Mouse (Mus musculus): ENCODE data around the gene Adh6a. TPM values are rescaled to one million over a fixed set of nuclear protein-coding genes. Genes with fewer than 3 reads are reported as not detected.
A peak's percentile ranks its signal among the peaks of the same experiment; 100 is the strongest.

Adh6a gene
- polyA plus RNA-seq (2012; rRNA removed) = 8.5 and 52.6 TPM in 2 replicates

- 33% methylated on average over 5 of the region's 5 CpGs for WGBS
- DNase-seq (ENCODE audit: low read depth, low spot score) = no peak
Measured at GRCm38 (mm10) chr3:138312965-138313364, at the start of gene Adh6a. TSS of gene Adh6a (plus strand) at chr3:138313286.

- DNase-seq (ENCODE audit: low read depth, low spot score) = no peak
- WGBS = 84% methylated on average over 3 of the region's 3 CpGs
Measured at GRCm38 (mm10) chr3:138264648-138265047, 48.4 kb upstream of the Adh6a start.

GRCm38 (mm10) chr3:138270507-138270906, 42.6 kb upstream of the Adh6a start:
- DNase-seq (ENCODE audit: low read depth, low spot score) = no peak
- 54% methylated on average over 1 of the region's 1 CpGs for WGBS

GRCm38 (mm10) chr3:138271297-138271696, 41.8 kb upstream of the Adh6a start:
- peak; percentile 64 for DNase-seq (ENCODE audit: low read depth, low spot score)
- WGBS = 28% methylated on average over 2 of the region's 2 CpGs

GRCm38 (mm10) chr3:138273080-138273479, 40.0 kb upstream of the Adh6a start:
- 90% methylated on average over 7 of the region's 7 CpGs for WGBS
- no peak for DNase-seq (ENCODE audit: low read depth, low spot score)

- no peak for DNase-seq (ENCODE audit: low read depth, low spot score)
- WGBS = 49% methylated on average over 3 of the region's 3 CpGs
Measured at GRCm38 (mm10) chr3:138275100-138275499, 38.0 kb upstream of the Adh6a start.

GRCm38 (mm10) chr3:138282556-138282955, 30.5 kb upstream of the Adh6a start:
- DNase-seq (ENCODE audit: low read depth, low spot score) = no peak

GRCm38 (mm10) chr3:138283831-138284230, 29.3 kb upstream of the Adh6a start:
- DNase-seq (ENCODE audit: low read depth, low spot score) = no peak
- 70% methylated on average over 1 of the region's 1 CpGs for WGBS

More at GRCm38 (mm10) chr3:138282556-138282955, 30.5 kb upstream of the Adh6a start:
- 94% methylated on average over 9 of the region's 9 CpGs for WGBS

GRCm38 (mm10) chr3:138285986-138286385, 27.1 kb upstream of the Adh6a start:
- WGBS = 88% methylated on average over 7 of the region's 7 CpGs
- DNase-seq (ENCODE audit: low read depth, low spot score) = no peak

- no peak for DNase-seq (ENCODE audit: low read depth, low spot score)
- 85% methylated on average over 4 of the region's 4 CpGs for WGBS
Measured at GRCm38 (mm10) chr3:138287686-138288085, 25.4 kb upstream of the Adh6a start.

GRCm38 (mm10) chr3:138290672-138291071, 22.4 kb upstream of the Adh6a start:
- DNase-seq (ENCODE audit: low read depth, low spot score) = no peak

GRCm38 (mm10) chr3:138291529-138292117, 21.5 kb upstream of the Adh6a start:
- no peak for DNase-seq (ENCODE audit: low read depth, low spot score)
- WGBS = 90% methylated on average over 4 of the region's 4 CpGs

More at GRCm38 (mm10) chr3:138290672-138291071, 22.4 kb upstream of the Adh6a start:
- WGBS = 86% methylated on average over 2 of the region's 2 CpGs

GRCm38 (mm10) chr3:138293298-138293895, 19.7 kb upstream of the Adh6a start:
- DNase-seq (ENCODE audit: low read depth, low spot score) = no peak

GRCm38 (mm10) chr3:138300130-138300529, 13.0 kb upstream of the Adh6a start:
- no peak for DNase-seq (ENCODE audit: low read depth, low spot score)
- WGBS = 88% methylated on average over 9 of the region's 9 CpGs

More at GRCm38 (mm10) chr3:138293298-138293895, 19.7 kb upstream of the Adh6a start:
- 63% methylated on average over 7 of the region's 7 CpGs for WGBS

- DNase-seq (ENCODE audit: low read depth, low spot score) = no peak
- WGBS = 80% methylated on average over 4 of the region's 4 CpGs
Measured at GRCm38 (mm10) chr3:138302676-138303075, 10.4 kb upstream of the Adh6a start.

GRCm38 (mm10) chr3:138303771-138304488, 9.2 kb upstream of the Adh6a start:
- WGBS = 42% methylated on average over 6 of the region's 6 CpGs
- no peak for DNase-seq (ENCODE audit: low read depth, low spot score)

GRCm38 (mm10) chr3:138304489-138304871, 8.6 kb upstream of the Adh6a start:
- WGBS = 38% methylated on average over 4 of the region's 4 CpGs
- DNase-seq (ENCODE audit: low read depth, low spot score) = no peak

- 51% methylated on average over 10 of the region's 10 CpGs for WGBS
Measured at GRCm38 (mm10) chr3:138305486-138306289, 7.4 kb upstream of the Adh6a start.

GRCm38 (mm10) chr3:138306290-138306683, 6.8 kb upstream of the Adh6a start:
- 11% methylated on average over 8 of the region's 8 CpGs for WGBS
- no peak for DNase-seq (ENCODE audit: low read depth, low spot score)

More at GRCm38 (mm10) chr3:138305486-138306289, 7.4 kb upstream of the Adh6a start:
- DNase-seq (ENCODE audit: low read depth, low spot score) = no peak

- no peak for DNase-seq (ENCODE audit: low read depth, low spot score)
- 34% methylated on average over 8 of the region's 8 CpGs for WGBS
Measured at GRCm38 (mm10) chr3:138309910-138310309, 3.2 kb upstream of the Adh6a start.
